Mouse (Mus musculus) G1E (cell line): Measurements from ENCODE around the gene Pknox2. TPM values are rescaled to one million over a fixed set of nuclear protein-coding genes. Genes with fewer than 3 reads are reported as not detected.

ENCODE experiments used
- ATAC-seq: 2 replicates; pipeline ENCODE4 v1.8.0; 2016; ENCODE audit warnings: mild to moderate bottlenecking; ENCODE audit not compliant: insufficient number of reproducible peaks, poor library complexity, low FRiP score, severe bottlenecking; ENCODE audit errors: extremely low read depth
- DNase-seq: peaks from one replicate; pipeline ENCODE4 v3.0.0; 2012; ENCODE audit warnings: low spot score
- H3K27me3 ChIP-seq: 2 replicates; pipeline ENCODE4 v1.6.1; 2012; ENCODE audit warnings: mild to moderate bottlenecking, low read length, inconsistent platforms; ENCODE audit not compliant: insufficient read depth
- H3K36me3 ChIP-seq: replicated peaks from 2 replicates; pipeline ENCODE3; 2012; ENCODE audit warnings: mild to moderate bottlenecking, inconsistent platforms
- H3K4me1 ChIP-seq: 2 replicates; pipeline ENCODE4 v1.6.1; 2012; ENCODE audit warnings: low read depth, low read length, inconsistent platforms, mixed read lengths; ENCODE audit not compliant: insufficient read depth
- H3K4me3 ChIP-seq: 2 replicates; pipeline ENCODE4 v1.5.1; 2012; ENCODE audit warnings: low read depth, mild to moderate bottlenecking, inconsistent platforms, low read length, moderate library complexity, mixed read lengths
- H3K9me3 ChIP-seq: replicated peaks from 2 replicates; pipeline ENCODE4 v1.6.1; 2012; ENCODE audit warnings: inconsistent platforms
- CTCF ChIP-seq: IDR thresholded peaks from 2 replicates; pipeline ENCODE4 v1.5.1; 2012; ENCODE audit warnings: low read depth, low read length, inconsistent platforms, mixed read lengths
- GATA1 ChIP-seq: IDR thresholded peaks from 2 replicates; pipeline ENCODE4 v1.6.1; 2012; ENCODE audit warnings: borderline replicate concordance, low read length, inconsistent platforms, mixed read lengths
- GATA2 ChIP-seq: IDR thresholded peaks from 2 replicates; pipeline ENCODE4 v1.6.1; 2012; ENCODE audit warnings: low read depth, low read length, inconsistent platforms, borderline replicate concordance
- POLR2AphosphoS5 ChIP-seq: IDR thresholded peaks from 2 replicates; pipeline ENCODE4 v1.6.1; 2012; ENCODE audit warnings: low read depth, low read length, inconsistent platforms; ENCODE audit not compliant: insufficient replicate concordance
- TAL1 ChIP-seq: conservative IDR thresholded peaks from 2 replicates; pipeline ENCODE4 v1.6.1; 2012; ENCODE audit warnings: low read depth, low read length, inconsistent platforms, mixed read lengths
- polyA plus RNA-seq: library from polyadenylated mRNA; stranded (reverse); fragments of >175 nt; gene quantifications from 2 replicates; pipeline ENCODE4 v1.2.3, GENCODE M21; 2012
- total RNA-seq, 2 experiments: library from RNA; stranded (forward) in 1 of 2; stranded (reverse) in 1 of 2; fragments of 200-1000 nt in 1 of 2; fragments of >200 nt in 1 of 2; fragmentation: Nextera tagmentation in 1 of 2; gene quantifications; 2 replicates each; pipeline ENCODE4 v1.2.3; 2014 to 2017

Pknox2 gene
- total and polyA plus RNA-seq, 3 experiments, result 0.27 to 1.4 TPM; not detected in 1

GRCm38 (mm10) chr9:36972089-36972488, 175.1 kb downstream of the Pknox2 start:
- Histone ChIP-seq H3K27me3 (no peaks in the 10 kb centered on the region), H3K4me1 (no peaks in the 10 kb centered on the region), H3K9me3 (no peaks in the 10 kb centered on the region), H3K4me3 (no peak overlapping the region), H3K36me3 (no peaks in the 10 kb centered on the region)
- ATAC-seq (no peak), DNase-seq (no peak)
- no peak for TF ChIP-seq POLR2AphosphoS5
- no peak for TF ChIP-seq GATA2
- TF ChIP-seq CTCF, result no peak
- no peak for TF ChIP-seq GATA1
- no peak for TF ChIP-seq TAL1

- Histone ChIP-seq H3K9me3 (no peaks in the 10 kb centered on the region), H3K36me3 (no peaks in the 10 kb centered on the region), H3K27me3 (no peaks in the 10 kb centered on the region), H3K4me1 (no peaks in the 10 kb centered on the region), H3K4me3 (no peak overlapping the region)
- ATAC-seq, result no peak
- no peak for DNase-seq
- TF ChIP-seq TAL1 (no peak), CTCF (no peak), POLR2AphosphoS5 (no peak), GATA1 (no peak), GATA2 (no peak)
These were observed 176.1 kb downstream of the Pknox2 start for GRCm38 (mm10) chr9:36971066-36971465.

- Histone ChIP-seq H3K4me3 (no peak overlapping the region), H3K27me3 (no peaks in the 10 kb centered on the region), H3K4me1 (no peaks in the 10 kb centered on the region), H3K36me3 (no peaks in the 10 kb centered on the region), H3K9me3 (no peaks in the 10 kb centered on the region)
- ATAC-seq (no peak), DNase-seq (peak; percentile 21)
- TF ChIP-seq POLR2AphosphoS5, result no peak
- TF ChIP-seq CTCF, result peak; percentile 51
These were observed 176.6 kb downstream of the Pknox2 start for GRCm38 (mm10) chr9:36970651-36971050.

- ATAC-seq, result no peak
- Histone ChIP-seq H3K36me3 (no peaks in the 10 kb centered on the region), H3K9me3 (no peaks in the 10 kb centered on the region), H3K27me3 (no peaks in the 10 kb centered on the region), H3K4me1 (no peaks in the 10 kb centered on the region), H3K4me3 (no peak overlapping the region)
- no peak for DNase-seq
- TF ChIP-seq CTCF, result no peak
- no peak for TF ChIP-seq TAL1
- no peak for TF ChIP-seq POLR2AphosphoS5
- no peak for TF ChIP-seq GATA2
- TF ChIP-seq GATA1, result no peak
These were observed 178.1 kb downstream of the Pknox2 start for GRCm38 (mm10) chr9:36969131-36969530.

GRCm38 (mm10) chr9:36968713-36969112, 178.5 kb downstream of the Pknox2 start:
- DNase-seq, result no peak
- TF ChIP-seq CTCF, result peak; percentile 46; the same call in 1 of the 2 replicates
- no peak for TF ChIP-seq GATA2
- 0 out of 2 replicates have a peak, but pooled peaks have one; percentile 28 for ATAC-seq

GRCm38 (mm10) chr9:36968236-36968635, 179.0 kb downstream of the Pknox2 start:
- TF ChIP-seq GATA2 (no peak), TAL1 (no peak), CTCF (no peak), GATA1 (no peak), POLR2AphosphoS5 (no peak)
- ATAC-seq, result no peak

More at GRCm38 (mm10) chr9:36968713-36969112, 178.5 kb downstream of the Pknox2 start:
- H3K9me3 ChIP-seq, result no peaks in the 10 kb centered on the region
- H3K4me3 ChIP-seq, result no peak overlapping the region
- H3K36me3 ChIP-seq, result no peaks in the 10 kb centered on the region
- no peaks in the 10 kb centered on the region for H3K4me1 ChIP-seq
- no peaks in the 10 kb centered on the region for H3K27me3 ChIP-seq

GRCm38 (mm10) chr9:36965720-36966119, 181.5 kb downstream of the Pknox2 start:
- DNase-seq, result no peak
- Histone ChIP-seq H3K27me3 (no peaks in the 10 kb centered on the region), H3K4me1 (no peaks in the 10 kb centered on the region), H3K9me3 (no peaks in the 10 kb centered on the region), H3K36me3 (no peaks in the 10 kb centered on the region), H3K4me3 (no peak overlapping the region)
- no peak for TF ChIP-seq CTCF
- TF ChIP-seq TAL1, result no peak
- no peak for TF ChIP-seq GATA1
- no peak for TF ChIP-seq POLR2AphosphoS5
- no peak for TF ChIP-seq GATA2
- ATAC-seq, result no peak

More at GRCm38 (mm10) chr9:36968236-36968635, 179.0 kb downstream of the Pknox2 start:
- Histone ChIP-seq H3K9me3 (no peaks in the 10 kb centered on the region), H3K27me3 (no peaks in the 10 kb centered on the region), H3K4me3 (no peak overlapping the region), H3K36me3 (no peaks in the 10 kb centered on the region), H3K4me1 (no peaks in the 10 kb centered on the region)
- no peak for DNase-seq
